13 mouse cellular contexts compared by ENCODE assay signal in the genomic region with DNA sequence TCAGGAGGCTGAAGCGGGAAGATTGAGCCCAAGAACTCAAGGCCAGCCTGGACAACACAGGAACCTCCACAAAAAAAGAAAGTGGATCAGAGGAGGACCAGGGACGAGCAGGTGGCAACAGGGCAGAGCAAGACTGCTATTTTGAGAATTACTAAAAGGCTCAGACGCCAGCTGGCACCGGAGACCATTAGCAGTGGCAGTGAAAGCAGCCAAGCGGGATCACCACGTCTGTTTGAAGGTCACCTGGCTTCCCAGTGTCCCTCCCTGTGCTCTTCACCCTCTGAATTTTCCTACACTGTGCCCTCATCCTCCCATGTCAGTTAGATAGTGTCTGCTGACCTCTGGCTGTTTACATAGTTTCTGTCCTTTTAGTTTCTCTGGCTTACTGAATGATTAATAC. TPM values are rescaled to one million over a fixed set of nuclear protein-coding genes. Genes with fewer than 3 reads are reported as not detected.
DNase-seq lines count a peak whose midpoint lies in the region; ATAC-seq and TF ChIP-seq lines count a peak whose summit lies in the region.
"Had no signal": no experiment of that assay in that cellular context is flagged by ENCODE, and none has a peak within 500 bp of the region (broad histone marks: within the 10 kb centered on the region; RNA-seq: fewer than 3 reads in every experiment).

No protein-coding gene starts in this region.

- no peaks in the 10 kb centered on the region for H3K27me3 ChIP-seq in forebrain, embryonic 13.5 days
- no peaks in the 10 kb centered on the region for H3K27me3 ChIP-seq in forebrain, embryonic 14.5 days (replicated peaks; ENCODE audit: control insufficient read depth, insufficient read depth, low read length)
- H3K27me3 ChIP-seq in liver, postnatal 0 days (ENCODE audit: insufficient read depth, low read length): no peaks in the 10 kb centered on the region
- no peaks in the 10 kb centered on the region; the same call in 1 of the 2 replicates for H3K27me3 ChIP-seq in liver, embryonic 11.5 days (replicated peaks; ENCODE audit: control insufficient read depth, insufficient read depth, low read length)
- H3K27me3 ChIP-seq: embryonic facial prominence, embryonic 15.5 days; midbrain, embryonic 15.5 days had no signal

- no peak overlapping the region for H3K4me2 ChIP-seq in forebrain, embryonic 13.5 days
- H3K4me2 ChIP-seq in forebrain, embryonic 14.5 days (ENCODE audit: low read length): no peak overlapping the region
- no peak overlapping the region for H3K4me2 ChIP-seq in liver, postnatal 0 days (ENCODE audit: low read depth, low read length)
- no peak overlapping the region for H3K4me2 ChIP-seq in liver, embryonic 11.5 days
- H3K4me2 ChIP-seq: embryonic facial prominence, embryonic 15.5 days; lung, embryonic 14.5 days; midbrain, embryonic 15.5 days had no signal

- intact Hi-C loops in gastrocnemius, adult 2 months (cut with DNase I): loop anchor here (2.0 kb wide), 1 partner anchor 53 kb away; a partner anchor contains a TSS

- peaks cover 35% of the 10 kb centered on the region for H3K4me1 ChIP-seq in forebrain, embryonic 13.5 days
- H3K4me1 ChIP-seq in forebrain, embryonic 14.5 days (ENCODE audit: control insufficient read depth, insufficient read depth, low read length): peaks cover 14% of the 10 kb centered on the region
- peaks cover 6% of the 10 kb centered on the region; the same call in 1 of the 2 replicates for H3K4me1 ChIP-seq in liver, postnatal 0 days (ENCODE audit: insufficient read depth)
- no peaks in the 10 kb centered on the region for H3K4me1 ChIP-seq in liver, embryonic 11.5 days (replicated peaks; ENCODE audit: control insufficient read depth, insufficient read depth, low read length)

- 69% methylated on average over 6 of the region's 6 CpGs for WGBS in forebrain, embryonic 13.5 days
- 53% methylated on average over 6 of the region's 6 CpGs for WGBS in forebrain, embryonic 14.5 days
- WGBS in liver, postnatal 0 days (ENCODE audit: insufficient replicate concordance): 68% methylated on average over 6 of the region's 6 CpGs
- WGBS in liver, embryonic 11.5 days: 72% methylated on average over 6 of the region's 6 CpGs

- no peak for TF ChIP-seq EP300 in liver, postnatal 0 days (IDR thresholded peaks at IDR 0.05; ENCODE audit: low read depth)

- H3K9me3 ChIP-seq in forebrain, embryonic 13.5 days (replicated peaks): peaks cover 2% of the 10 kb centered on the region; the same call in 1 of the 2 replicates
- H3K9me3 ChIP-seq in forebrain, embryonic 14.5 days (replicated peaks; ENCODE audit: control insufficient read depth, low read length): no peaks in the 10 kb centered on the region
- peaks cover 4% of the 10 kb centered on the region; the same call in 1 of the 2 replicates for H3K9me3 ChIP-seq in liver, postnatal 0 days (ENCODE audit: low read length)
- H3K9me3 ChIP-seq in liver, embryonic 11.5 days (ENCODE audit: control insufficient read depth, low read length): peaks cover 3% of the 10 kb centered on the region; the same call in 1 of the 2 replicates
- H3K9me3 ChIP-seq: embryonic facial prominence, embryonic 15.5 days; midbrain, embryonic 15.5 days had no signal

- DNase-seq in forebrain, embryonic 14.5 days (ENCODE audit: low spot score): no peak
- no peak for DNase-seq in liver, postnatal 0 days
- DNase-seq in liver, embryonic 11.5 days (ENCODE audit: low spot score): no peak
- peak; percentile 91 for DNase-seq in gastrocnemius, adult 2 months
- DNase-seq in testis, postnatal 14 days (ENCODE audit: low spot score): peak; percentile 61
- no peak for DNase-seq in Muller cell, postnatal 12 days (ENCODE audit: inconsistent ontology term)
- no peak for DNase-seq in thymus, postnatal 25 days
- DNase-seq: B cell, adult 2 months; lung, embryonic 14.5 days had no signal

- no peak overlapping the region for H3K9ac ChIP-seq in forebrain, embryonic 13.5 days
- no peak overlapping the region for H3K9ac ChIP-seq in forebrain, embryonic 14.5 days (ENCODE audit: low read length)
- no peak overlapping the region for H3K9ac ChIP-seq in liver, postnatal 0 days (replicated peaks)
- H3K9ac ChIP-seq in liver, embryonic 11.5 days (ENCODE audit: low read depth, low read length): no peak overlapping the region
- H3K9ac ChIP-seq: embryonic facial prominence, embryonic 15.5 days; lung, embryonic 14.5 days; midbrain, embryonic 15.5 days had no signal

- 0 out of 2 replicates have a peak overlapping the region, but pooled peaks have one; percentile 6 for H3K27ac ChIP-seq in forebrain, embryonic 13.5 days
- no peak overlapping the region; the same call in 1 of the 2 replicates for H3K27ac ChIP-seq in forebrain, embryonic 14.5 days (ENCODE audit: low read depth, low read length)
- H3K27ac ChIP-seq in liver, postnatal 0 days (ENCODE audit: low read depth): no peak overlapping the region
- no peak overlapping the region for H3K27ac ChIP-seq in liver, embryonic 11.5 days (ENCODE audit: low read depth, low read length)
- H3K27ac ChIP-seq in gastrocnemius, adult 2 months: peak overlapping the region; percentile 92
- H3K27ac ChIP-seq: embryonic facial prominence, embryonic 15.5 days; midbrain, embryonic 15.5 days had no signal

- ATAC-seq in forebrain, embryonic 13.5 days: no peak
- no peak for ATAC-seq in forebrain, embryonic 14.5 days
- ATAC-seq in liver, postnatal 0 days: peak; percentile 27; the same call in 1 of the 2 replicates
- ATAC-seq in liver, embryonic 11.5 days (replicated peaks; ENCODE audit: low FRiP score): no peak
- ATAC-seq: midbrain, embryonic 15.5 days had no signal

- TF ChIP-seq CTCF in liver, postnatal 0 days (IDR thresholded peaks at IDR 0.05; ENCODE audit: low read depth): no peak
- TF ChIP-seq CTCF in gastrocnemius, adult 2 months (IDR thresholded peaks at IDR 0.05): no peak

- no peak overlapping the region for H3K4me3 ChIP-seq in forebrain, embryonic 13.5 days
- no peak overlapping the region for H3K4me3 ChIP-seq in forebrain, embryonic 14.5 days (ENCODE audit: low read depth, low read length)
- H3K4me3 ChIP-seq in liver, postnatal 0 days (ENCODE audit: low read depth, low read length): no peak overlapping the region
- no peak overlapping the region for H3K4me3 ChIP-seq in liver, embryonic 11.5 days (ENCODE audit: low read depth, low read length)
- peak overlapping the region; percentile 35 for H3K4me3 ChIP-seq in gastrocnemius, adult 2 months
- H3K4me3 ChIP-seq: embryonic facial prominence, embryonic 15.5 days; midbrain, embryonic 15.5 days had no signal

- H3K36me3 ChIP-seq in forebrain, embryonic 13.5 days (ENCODE audit: poor library complexity, severe bottlenecking): peaks cover 8% of the 10 kb centered on the region
- H3K36me3 ChIP-seq in forebrain, embryonic 14.5 days (ENCODE audit: control insufficient read depth, insufficient read depth, low read length): no peaks in the 10 kb centered on the region
- H3K36me3 ChIP-seq in liver, postnatal 0 days (replicated peaks; ENCODE audit: insufficient read depth, low read length): no peaks in the 10 kb centered on the region
- H3K36me3 ChIP-seq in liver, embryonic 11.5 days (ENCODE audit: control insufficient read depth, insufficient read depth, low read length): no peaks in the 10 kb centered on the region
- H3K36me3 ChIP-seq: embryonic facial prominence, embryonic 15.5 days; midbrain, embryonic 15.5 days had no signal

RNA-seq across cellular contexts. Expression of a gene that starts 1.3 kb away (rescaled TPM):
- polyA plus RNA-seq in forebrain, embryonic 13.5 days (2015; fragmentation: Nextera tagmentation; extraction: Ambion mirVana): 8.4 and 8.8 TPM in 2 replicates
- 6.9 and 7.6 TPM in 2 replicates for polyA plus RNA-seq in forebrain, embryonic 14.5 days (2014; fragmentation: Nextera tagmentation; extraction: Ambion mirVana)
- polyA plus RNA-seq in liver, postnatal 0 days (2015; fragmentation: Nextera tagmentation; extraction: Ambion mirVana): 0.18 and 0.33 TPM in 2 replicates
- 0.89 and 1.3 TPM in 2 replicates for polyA plus RNA-seq in liver, embryonic 11.5 days (2014; fragmentation: Nextera tagmentation; extraction: Ambion mirVana)
- total RNA-seq in gastrocnemius, adult 2 months (2021): 10 to 100 TPM in 1 of 2 experiments, 1 to 10 TPM in 1; 8.1 to 15.6 TPM

RNA-seq across cellular contexts. Expression of a gene that starts 11.2 kb away (rescaled TPM):
- 0.28 and 0.37 TPM in 2 replicates for polyA plus RNA-seq in forebrain, embryonic 13.5 days (2015; fragmentation: Nextera tagmentation; extraction: Ambion mirVana)
- polyA plus RNA-seq in forebrain, embryonic 14.5 days (2014; fragmentation: Nextera tagmentation; extraction: Ambion mirVana): 0.25 and 0.27 TPM in 2 replicates
- 0.02 and 0.05 TPM in 2 replicates for polyA plus RNA-seq in liver, postnatal 0 days (2015; fragmentation: Nextera tagmentation; extraction: Ambion mirVana)
- polyA plus RNA-seq in liver, embryonic 11.5 days (2014; fragmentation: Nextera tagmentation; extraction: Ambion mirVana): not detected in 2 replicates
- not detected for total RNA-seq in gastrocnemius, adult 2 months (2021)
- total RNA-seq: granulocyte monocyte progenitor cell, adult 5-6 weeks had no signal

RNA-seq across cellular contexts. Expression of a gene that starts 52.7 kb away (rescaled TPM):
- 109 and 119 TPM in 2 replicates for polyA plus RNA-seq in forebrain, embryonic 13.5 days (2015; fragmentation: Nextera tagmentation; extraction: Ambion mirVana)
- polyA plus RNA-seq in forebrain, embryonic 14.5 days (2014; fragmentation: Nextera tagmentation; extraction: Ambion mirVana): 90.1 and 114 TPM in 2 replicates
- polyA plus RNA-seq in liver, postnatal 0 days (2015; fragmentation: Nextera tagmentation; extraction: Ambion mirVana): 53.1 and 53.4 TPM in 2 replicates
- polyA plus RNA-seq in liver, embryonic 11.5 days (2014; fragmentation: Nextera tagmentation; extraction: Ambion mirVana): 104 and 114 TPM in 2 replicates
- total RNA-seq in gastrocnemius, adult 2 months (2021): 10 to 100 TPM; 46.0 to 75.6 TPM

Comparison
In these comparisons a context has a peak if more than half of its experiments do, and no peak if none do; other contexts are left out.
1. H3K27ac ChIP-seq: peak in forebrain, embryonic 13.5 days (single experiment) and gastrocnemius, adult 2 months (single experiment); none in forebrain, embryonic 14.5 days (single experiment), liver, postnatal 0 days (single experiment) and liver, embryonic 11.5 days (single experiment).
2. DNase-seq: peak in gastrocnemius, adult 2 months (single experiment) and testis, postnatal 14 days (single experiment); none in forebrain, embryonic 14.5 days (single experiment), liver, postnatal 0 days (single experiment), liver, embryonic 11.5 days (single experiment), Muller cell, postnatal 12 days (single experiment) and thymus, postnatal 25 days (single experiment).